Mouse (Mus musculus): ENCODE data around the gene Pld1. TPM values are rescaled to one million over a fixed set of nuclear protein-coding genes. Genes with fewer than 3 reads are reported as not detected.
A peak's percentile ranks its signal among the peaks of the same experiment; 100 is the strongest.

The Pld1 gene
- polyA plus RNA-seq, 1 experiment from 2014 or later = 5.8 TPM

- Histone ChIP-seq H3K4me2 (replicated peaks; ENCODE audit: low read depth) (no peak overlapping the region), H3K27me3 (ENCODE audit: control insufficient read depth, insufficient read depth, low read length) (no peaks in the 10 kb centered on the region), H3K27ac (replicated peaks) (no peak overlapping the region), H3K9me3 (ENCODE audit: control insufficient read depth, low read length) (no peaks in the 10 kb centered on the region), H3K4me3 (ENCODE audit: low read depth, low read length) (no peak overlapping the region), H3K4me1 (replicated peaks; ENCODE audit: control insufficient read depth, insufficient read depth) (no peaks in the 10 kb centered on the region), H3K9ac (ENCODE audit: low read length) (no peak overlapping the region), H3K36me3 (ENCODE audit: control insufficient read depth, insufficient read depth, low read length) (peaks cover 4% of the 10 kb centered on the region)
- 83% methylated on average over 5 of the region's 5 CpGs for WGBS
- DNase-seq (ENCODE audit: low spot score) (no peak), ATAC-seq (ENCODE audit: low FRiP score, low TSS enrichment) (no peak)
- no peak for TF ChIP-seq CTCF (IDR thresholded peaks at IDR 0.05; ENCODE audit: low read depth)
- TF ChIP-seq EP300 (optimal IDR thresholded peaks at IDR 0.05) = no peak
These were observed 109.1 kb downstream of the Pld1 start for GRCm38 (mm10) chr3:28047599-28047998.

- Histone ChIP-seq H3K9ac (ENCODE audit: low read length) (no peak overlapping the region), H3K4me1 (replicated peaks; ENCODE audit: control insufficient read depth, insufficient read depth) (no peaks in the 10 kb centered on the region), H3K27me3 (ENCODE audit: control insufficient read depth, insufficient read depth, low read length) (no peaks in the 10 kb centered on the region), H3K36me3 (ENCODE audit: control insufficient read depth, insufficient read depth, low read length) (peaks cover 2% of the 10 kb centered on the region; the same call in 1 of the 2 replicates), H3K4me2 (replicated peaks; ENCODE audit: low read depth) (no peak overlapping the region), H3K4me3 (ENCODE audit: low read depth, low read length) (no peak overlapping the region), H3K9me3 (ENCODE audit: control insufficient read depth, low read length) (no peaks in the 10 kb centered on the region), H3K27ac (replicated peaks) (no peak overlapping the region)
- ATAC-seq (ENCODE audit: low FRiP score, low TSS enrichment) (no peak), DNase-seq (ENCODE audit: low spot score) (no peak)
- 49% methylated on average over 2 of the region's 2 CpGs for WGBS
- TF ChIP-seq CTCF (IDR thresholded peaks at IDR 0.05; ENCODE audit: low read depth) = no peak
- no peak for TF ChIP-seq EP300 (optimal IDR thresholded peaks at IDR 0.05)
These were observed 111.0 kb downstream of the Pld1 start for GRCm38 (mm10) chr3:28049526-28049925.

- Histone ChIP-seq H3K9ac (ENCODE audit: low read length) (no peak overlapping the region), H3K27me3 (ENCODE audit: control insufficient read depth, insufficient read depth, low read length) (no peaks in the 10 kb centered on the region), H3K4me1 (replicated peaks; ENCODE audit: control insufficient read depth, insufficient read depth) (no peaks in the 10 kb centered on the region), H3K9me3 (ENCODE audit: control insufficient read depth, low read length) (no peaks in the 10 kb centered on the region), H3K4me2 (replicated peaks; ENCODE audit: low read depth) (no peak overlapping the region), H3K4me3 (ENCODE audit: low read depth, low read length) (no peak overlapping the region), H3K36me3 (ENCODE audit: control insufficient read depth, insufficient read depth, low read length) (0 out of 2 replicates have a peak, but pooled peaks cover 2% of the 10 kb centered on the region), H3K27ac (replicated peaks) (no peak overlapping the region)
- TF ChIP-seq CTCF (IDR thresholded peaks at IDR 0.05; ENCODE audit: low read depth) (no peak), EP300 (optimal IDR thresholded peaks at IDR 0.05) (no peak)
- ATAC-seq (ENCODE audit: low FRiP score, low TSS enrichment) (no peak), DNase-seq (ENCODE audit: low spot score) (no peak)
- 80% methylated on average over 4 of the region's 4 CpGs for WGBS
These were observed 114.6 kb downstream of the Pld1 start for GRCm38 (mm10) chr3:28053076-28053475.

- peak; percentile 71 for ATAC-seq (ENCODE audit: low FRiP score, low TSS enrichment)
- Histone ChIP-seq H3K4me2 (replicated peaks; ENCODE audit: low read depth) (no peak overlapping the region), H3K27me3 (ENCODE audit: control insufficient read depth, insufficient read depth, low read length) (no peaks in the 10 kb centered on the region), H3K27ac (replicated peaks) (no peak overlapping the region), H3K4me3 (ENCODE audit: low read depth, low read length) (no peak overlapping the region), H3K36me3 (ENCODE audit: control insufficient read depth, insufficient read depth, low read length) (peaks cover 3% of the 10 kb centered on the region; the same call in 1 of the 2 replicates), H3K9me3 (ENCODE audit: control insufficient read depth, low read length) (no peaks in the 10 kb centered on the region), H3K4me1 (replicated peaks; ENCODE audit: control insufficient read depth, insufficient read depth) (no peaks in the 10 kb centered on the region), H3K9ac (ENCODE audit: low read length) (no peak overlapping the region)
- DNase-seq (ENCODE audit: low spot score) = no peak
- TF ChIP-seq CTCF (IDR thresholded peaks at IDR 0.05; ENCODE audit: low read depth) (no peak), EP300 (optimal IDR thresholded peaks at IDR 0.05) (no peak)
- WGBS = 58% methylated on average over 4 of the region's 4 CpGs
These were observed 122.2 kb downstream of the Pld1 start for GRCm38 (mm10) chr3:28060713-28061112.

- Histone ChIP-seq H3K4me3 (ENCODE audit: low read depth, low read length) (no peak overlapping the region), H3K4me2 (replicated peaks; ENCODE audit: low read depth) (no peak overlapping the region), H3K9ac (ENCODE audit: low read length) (no peak overlapping the region), H3K9me3 (ENCODE audit: control insufficient read depth, low read length) (no peaks in the 10 kb centered on the region), H3K27me3 (ENCODE audit: control insufficient read depth, insufficient read depth, low read length) (no peaks in the 10 kb centered on the region), H3K27ac (replicated peaks) (no peak overlapping the region), H3K4me1 (replicated peaks; ENCODE audit: control insufficient read depth, insufficient read depth) (no peaks in the 10 kb centered on the region), H3K36me3 (ENCODE audit: control insufficient read depth, insufficient read depth, low read length) (peaks cover 3% of the 10 kb centered on the region; the same call in 1 of the 2 replicates)
- ATAC-seq (ENCODE audit: low FRiP score, low TSS enrichment) = no peak
- TF ChIP-seq EP300 (optimal IDR thresholded peaks at IDR 0.05) (no peak), CTCF (IDR thresholded peaks at IDR 0.05; ENCODE audit: low read depth) (no peak)
- no peak for DNase-seq (ENCODE audit: low spot score)
These were observed 122.7 kb downstream of the Pld1 start for GRCm38 (mm10) chr3:28061155-28061554.

GRCm38 (mm10) chr3:28079211-28079610 lies 140.7 kb downstream of the Pld1 start:
- H3K4me3 ChIP-seq (ENCODE audit: low read depth, low read length) = no peak overlapping the region
- DNase-seq (ENCODE audit: low spot score) (no peak), ATAC-seq (ENCODE audit: low FRiP score, low TSS enrichment) (no peak)
- no peaks in the 10 kb centered on the region for H3K27me3 ChIP-seq (ENCODE audit: control insufficient read depth, insufficient read depth, low read length)
- no peak overlapping the region for H3K9ac ChIP-seq (ENCODE audit: low read length)
- no peaks in the 10 kb centered on the region for H3K9me3 ChIP-seq (ENCODE audit: control insufficient read depth, low read length)
- no peaks in the 10 kb centered on the region for H3K36me3 ChIP-seq (ENCODE audit: control insufficient read depth, insufficient read depth, low read length)
- 84% methylated on average over 3 of the region's 3 CpGs for WGBS
- TF ChIP-seq CTCF (IDR thresholded peaks at IDR 0.05; ENCODE audit: low read depth) (no peak), EP300 (optimal IDR thresholded peaks at IDR 0.05) (no peak)
- no peak overlapping the region for H3K27ac ChIP-seq (replicated peaks)
- no peak overlapping the region for H3K4me2 ChIP-seq (replicated peaks; ENCODE audit: low read depth)
- H3K4me1 ChIP-seq (replicated peaks; ENCODE audit: control insufficient read depth, insufficient read depth) = no peaks in the 10 kb centered on the region
